Mouse (Mus musculus) ES-E14 (cell line): ENCODE data around the gene Dync2li1. TPM values are rescaled to one million over a fixed set of nuclear protein-coding genes. Genes with fewer than 3 reads are reported as not detected.

ENCODE experiments used
- DNase-seq: peaks from one replicate; pipeline ENCODE4 v3.0.0-alpha.2; 2013; ENCODE audit warnings: low read depth, low spot score
- H3K27ac ChIP-seq: 2 replicates; pipeline ENCODE4 v1.5.1; 2012; ENCODE audit warnings: low read depth, mild to moderate bottlenecking, low read length, moderate library complexity, mixed read lengths; ENCODE audit not compliant: poor library complexity, insufficient read depth, severe bottlenecking
- H3K36me3 ChIP-seq: 2 replicates; pipeline ENCODE4 v1.6.1; 2012; ENCODE audit warnings: mild to moderate bottlenecking, low read length, moderate library complexity, mixed read lengths; ENCODE audit not compliant: control insufficient read depth, poor library complexity, insufficient read depth, severe bottlenecking
- H3K4me1 ChIP-seq, 2 experiments: fragments of 150-350 bp in 1 of 2; sonication (generic) in 1 of 2; 2 replicates each; pipeline ENCODE4 v1.6.1; 2012; ENCODE audit warnings: low read length in 2 of 2, mild to moderate bottlenecking in 1 of 2, mixed read lengths in 1 of 2; ENCODE audit not compliant: control insufficient read depth in 2 of 2, insufficient read depth in 2 of 2, poor library complexity in 1 of 2
- H3K4me3 ChIP-seq, 2 experiments: fragments of 150-350 bp in 1 of 2; sonication (generic) in 1 of 2; 2 replicates each; pipeline ENCODE4 v1.5.1; 2012; ENCODE audit warnings: low read length in 2 of 2, low read depth in 1 of 2, mild to moderate bottlenecking in 1 of 2, mixed read lengths in 1 of 2; ENCODE audit not compliant: insufficient read depth in 1 of 2, poor library complexity in 1 of 2, severe bottlenecking in 1 of 2
- H3K9ac ChIP-seq: 2 replicates; pipeline ENCODE4 v1.6.1; 2012; ENCODE audit warnings: low read depth, mild to moderate bottlenecking, low read length, mixed read lengths; ENCODE audit not compliant: poor library complexity, insufficient read depth, severe bottlenecking
- H3K9me3 ChIP-seq: fragments of 150-350 bp; sonication (generic); 2 replicates; pipeline ENCODE4 v1.6.1; 2012; ENCODE audit warnings: low read depth, mild to moderate bottlenecking, low read length; ENCODE audit not compliant: control insufficient read depth, insufficient read depth
- CHD2 ChIP-seq: IDR thresholded peaks from 2 replicates; pipeline ENCODE4 v1.6.1; 2014; ENCODE audit warnings: mild to moderate bottlenecking, low read depth, low read length, inconsistent platforms
- HCFC1 ChIP-seq: IDR thresholded peaks from 2 replicates; pipeline ENCODE4 v1.6.1; 2012; ENCODE audit warnings: low read length, inconsistent platforms, borderline replicate concordance; ENCODE audit not compliant: insufficient read depth
- MAFK ChIP-seq: IDR thresholded peaks from 2 replicates; pipeline ENCODE4 v1.6.1; 2014; ENCODE audit warnings: mild to moderate bottlenecking, low read depth, low read length, inconsistent platforms; ENCODE audit not compliant: insufficient read depth
- ZC3H11A ChIP-seq: IDR thresholded peaks from 2 replicates; pipeline ENCODE4 v1.6.1; 2012; ENCODE audit warnings: low read depth, mild to moderate bottlenecking, inconsistent platforms, low read length, borderline replicate concordance
- ZNF384 ChIP-seq: IDR thresholded peaks from 2 replicates; pipeline ENCODE4 v1.6.1; 2012; ENCODE audit warnings: low read depth, low read length, inconsistent platforms
- in situ Hi-C, 2 experiments: fragments of 600-800 bp; cut with MboI; formaldehyde crosslinking; loops; one replicate each; pipeline ENCODE4 v1.15.1; 2025; ENCODE audit warnings: low sequenced_read_pairs in 2 of 2, inconsistent platforms in 1 of 2; ENCODE audit not compliant: unreplicated experiment in 2 of 2
- total RNA-seq: library from RNA; depleted of rRNA; stranded (reverse); fragments of 300-350 nt; gene quantifications from 2 replicates; pipeline ENCODE4 v1.2.3, GENCODE M21; 2012

Dync2li1 gene
- total RNA-seq, 1 experiment: 5.9 TPM

- in situ Hi-C loops: no loop called here
- Histone ChIP-seq H3K4me1 (no peaks in the 10 kb centered on the region), H3K9me3 (no peaks in the 10 kb centered on the region), H3K9ac (no peak overlapping the region), H3K4me3 (no peak overlapping the region), H3K36me3 (peaks cover 3% of the 10 kb centered on the region; the same call in 1 of the 2 replicates), H3K27ac (no peak overlapping the region)
- TF ChIP-seq ZC3H11A (no peak), HCFC1 (no peak), ZNF384 (no peak), CHD2 (no peak), MAFK (no peak)
- no peak for DNase-seq
These were observed 17.7 kb upstream of the Dync2li1 start for GRCm38 (mm10) chr17:84608606-84609005.

GRCm38 (mm10) chr17:84611500-84611899 lies 14.8 kb upstream of the Dync2li1 start:
- in situ Hi-C loops: no loop called here
- no peak for DNase-seq
- Histone ChIP-seq H3K4me1 (no peaks in the 10 kb centered on the region), H3K4me3 (no peak overlapping the region), H3K36me3 (peaks cover 3% of the 10 kb centered on the region; the same call in 1 of the 2 replicates), H3K27ac (no peak overlapping the region), H3K9ac (no peak overlapping the region), H3K9me3 (no peaks in the 10 kb centered on the region)
- no peak for TF ChIP-seq ZNF384
- TF ChIP-seq HCFC1: no peak
- TF ChIP-seq ZC3H11A: no peak
- no peak for TF ChIP-seq CHD2
- TF ChIP-seq MAFK: no peak

GRCm38 (mm10) chr17:84611971-84612370 lies 14.3 kb upstream of the Dync2li1 start:
- Histone ChIP-seq H3K4me3 (no peak overlapping the region), H3K36me3 (peaks cover 3% of the 10 kb centered on the region; the same call in 1 of the 2 replicates), H3K4me1 (no peaks in the 10 kb centered on the region), H3K9ac (no peak overlapping the region), H3K27ac (no peak overlapping the region), H3K9me3 (no peaks in the 10 kb centered on the region)
- TF ChIP-seq MAFK (no peak), ZNF384 (no peak), ZC3H11A (no peak), HCFC1 (no peak), CHD2 (no peak)
- no peak for DNase-seq
- in situ Hi-C loops: no loop called here

DNA sequence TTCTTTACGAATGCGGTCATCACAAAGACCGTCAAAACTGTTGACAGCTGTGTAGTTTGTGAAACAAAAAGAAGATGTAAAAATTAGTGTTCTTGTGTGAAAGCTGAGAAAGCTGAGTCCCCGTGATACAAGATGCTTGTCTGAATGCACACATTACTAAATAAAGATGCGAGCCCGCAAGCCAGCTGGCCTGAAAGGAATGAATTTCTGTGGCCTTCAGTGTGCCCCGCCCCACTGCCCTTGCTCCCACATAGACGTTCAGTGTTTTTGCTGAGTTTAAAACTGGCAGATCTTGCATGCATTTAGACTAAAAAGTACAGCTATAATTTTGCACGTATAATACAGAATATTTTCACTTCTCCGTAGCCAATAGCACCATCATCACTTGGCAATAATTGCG lies 10.5 kb upstream of the Dync2li1 start:
- no peak for DNase-seq
- Histone ChIP-seq H3K4me1 (peaks cover 0 to 2% of the 10 kb centered on the region in 2 experiments; a peak in 2 of 4 replicates), H3K9ac (no peak overlapping the region), H3K4me3 (no peak overlapping the region), H3K9me3 (no peaks in the 10 kb centered on the region), H3K36me3 (peaks cover 3% of the 10 kb centered on the region; the same call in 1 of the 2 replicates), H3K27ac (no peak overlapping the region)
- in situ Hi-C loops: no loop called here
- TF ChIP-seq HCFC1 (no peak), ZC3H11A (no peak), CHD2 (no peak), MAFK (no peak), ZNF384 (no peak)

DNA sequence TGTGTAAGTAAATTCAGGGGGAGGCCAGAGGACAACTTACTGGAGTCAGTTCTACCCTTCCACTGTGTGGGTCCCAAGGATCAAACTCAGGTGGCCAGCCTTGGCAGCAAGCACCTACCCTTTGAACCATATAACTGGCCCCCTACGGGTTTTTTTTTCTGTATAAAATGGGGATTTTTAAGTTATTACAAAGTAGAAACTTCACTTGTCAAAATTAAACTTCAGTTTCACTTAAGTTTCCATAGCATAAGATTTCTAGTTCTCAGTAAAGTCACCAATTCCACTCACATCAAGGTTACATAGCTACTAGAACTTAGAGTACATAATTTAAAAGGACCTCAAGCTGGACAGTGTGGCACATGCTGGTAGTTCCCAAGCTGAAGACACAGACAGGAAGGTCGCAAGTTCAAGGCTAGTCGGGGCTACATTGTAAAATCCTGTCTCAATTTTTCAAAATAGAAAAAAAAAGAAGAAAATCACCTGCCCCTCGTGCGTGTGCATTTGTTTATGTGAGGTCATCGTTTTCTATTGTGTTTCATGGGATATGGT lies 9.7 kb upstream of the Dync2li1 start:
- Histone ChIP-seq H3K9ac (no peak overlapping the region), H3K4me1 (peaks cover 0 to 2% of the 10 kb centered on the region in 2 experiments; a peak in 2 of 4 replicates), H3K27ac (no peak overlapping the region), H3K36me3 (peaks cover 3% of the 10 kb centered on the region; the same call in 1 of the 2 replicates), H3K4me3 (no peak overlapping the region), H3K9me3 (no peaks in the 10 kb centered on the region)
- no peak for TF ChIP-seq ZNF384
- TF ChIP-seq CHD2: no peak
- no peak for TF ChIP-seq HCFC1
- TF ChIP-seq ZC3H11A: no peak
- no peak for TF ChIP-seq MAFK
- in situ Hi-C loops: no loop called here
- no peak for DNase-seq
